Mouse (Mus musculus): ENCODE data around the gene Naaladl1. TPM values are rescaled to one million over a fixed set of nuclear protein-coding genes. Genes with fewer than 3 reads are reported as not detected.
A peak's percentile ranks its signal among the peaks of the same experiment; 100 is the strongest.

Naaladl1 gene
- total RNA-seq, 1 experiment: 0.80 TPM

GRCm38 (mm10) chr19:6058966-6059365 lies 46.6 kb upstream of the Naaladl1 start:
- DNase-seq (ENCODE audit: low read depth, low spot score): no peak
- in situ Hi-C loops (cut with MboI; ENCODE audit: low sequenced_read_pairs in 2 of 2, unreplicated experiment in 2 of 2): no loop called here
- peak overlapping the region; percentile 89 to 96 for H3K4me3 ChIP-seq (ENCODE audit: insufficient read depth in 1 of 2, low read depth in 1 of 2, low read length in 2 of 2, poor library complexity in 1 of 2, severe bottlenecking in 1 of 2)
- H3K9me3 ChIP-seq (ENCODE audit: control insufficient read depth, insufficient read depth, low read depth, low read length): no peaks in the 10 kb centered on the region
- no peak for TF ChIP-seq HCFC1 (IDR thresholded peaks at IDR 0.05; ENCODE audit: borderline replicate concordance, insufficient read depth, low read length)
- no peak for TF ChIP-seq ZC3H11A (IDR thresholded peaks at IDR 0.05; ENCODE audit: borderline replicate concordance, low read depth, low read length)
- TF ChIP-seq MAFK (IDR thresholded peaks at IDR 0.05; ENCODE audit: insufficient read depth, low read depth, low read length): no peak
- TF ChIP-seq ZNF384 (IDR thresholded peaks at IDR 0.05; ENCODE audit: low read depth, low read length): no peak
- TF ChIP-seq CHD2 (IDR thresholded peaks at IDR 0.05; ENCODE audit: low read depth, low read length): no peak
- H3K9ac ChIP-seq (ENCODE audit: insufficient read depth, low read depth, low read length, poor library complexity, severe bottlenecking): peak overlapping the region; percentile 96
- peaks cover 2 to 4% of the 10 kb centered on the region in 2 experiments; a peak in 2 of 4 replicates for H3K4me1 ChIP-seq (ENCODE audit: control insufficient read depth in 2 of 2, insufficient read depth in 2 of 2, low read length in 2 of 2, poor library complexity in 1 of 2)
- peak overlapping the region; percentile 8; the same call in 1 of the 2 replicates for H3K27ac ChIP-seq (ENCODE audit: insufficient read depth, low read depth, low read length, poor library complexity, severe bottlenecking)
- H3K36me3 ChIP-seq (ENCODE audit: control insufficient read depth, insufficient read depth, low read length, poor library complexity, severe bottlenecking): peaks cover 35% of the 10 kb centered on the region

GRCm38 (mm10) chr19:6061021-6061533 lies 44.5 kb upstream of the Naaladl1 start, which contains the start of gene Znhit2:
TSS of gene Znhit2 (plus strand) at chr19:6061192.
- H3K36me3 ChIP-seq (ENCODE audit: control insufficient read depth, insufficient read depth, low read length, poor library complexity, severe bottlenecking): peaks cover 19% of the 10 kb centered on the region
- in situ Hi-C loops (cut with MboI; ENCODE audit: low sequenced_read_pairs in 2 of 2, unreplicated experiment in 2 of 2): no loop called here
- no peaks in the 10 kb centered on the region for H3K9me3 ChIP-seq (ENCODE audit: control insufficient read depth, insufficient read depth, low read depth, low read length)
- TF ChIP-seq HCFC1 (IDR thresholded peaks at IDR 0.05; ENCODE audit: borderline replicate concordance, insufficient read depth, low read length): peak; percentile 60; the same call in 1 of the 2 replicates
- TF ChIP-seq ZNF384 (IDR thresholded peaks at IDR 0.05; ENCODE audit: low read depth, low read length): no peak
- no peak for TF ChIP-seq MAFK (IDR thresholded peaks at IDR 0.05; ENCODE audit: insufficient read depth, low read depth, low read length)
- no peak for TF ChIP-seq CHD2 (IDR thresholded peaks at IDR 0.05; ENCODE audit: low read depth, low read length)
- DNase-seq (ENCODE audit: low read depth, low spot score): peak; percentile 86
- H3K9ac ChIP-seq (ENCODE audit: insufficient read depth, low read depth, low read length, poor library complexity, severe bottlenecking): peak within 1 kb of the TSS; percentile 94
- H3K4me1 ChIP-seq (ENCODE audit: control insufficient read depth in 2 of 2, insufficient read depth in 2 of 2, low read length in 2 of 2, poor library complexity in 1 of 2): peaks cover 2 to 4% of the 10 kb centered on the region in 2 experiments; a peak in 2 of 4 replicates
- peak within 1 kb of the TSS; percentile 77 for H3K27ac ChIP-seq (ENCODE audit: insufficient read depth, low read depth, low read length, poor library complexity, severe bottlenecking)
- H3K4me3 ChIP-seq (ENCODE audit: insufficient read depth in 1 of 2, low read depth in 1 of 2, low read length in 2 of 2, poor library complexity in 1 of 2, severe bottlenecking in 1 of 2): peak within 1 kb of the TSS; percentile 52 to 82

GRCm38 (mm10) chr19:6061641-6062302 lies 43.8 kb upstream of the Naaladl1 start:
- in situ Hi-C loops (cut with MboI; ENCODE audit: low sequenced_read_pairs in 2 of 2, unreplicated experiment in 2 of 2): no loop called here
- Histone ChIP-seq H3K4me3 (ENCODE audit: insufficient read depth in 1 of 2, low read depth in 1 of 2, low read length in 2 of 2, poor library complexity in 1 of 2, severe bottlenecking in 1 of 2) (peak overlapping the region; percentile 52 to 82), H3K27ac (ENCODE audit: insufficient read depth, low read depth, low read length, poor library complexity, severe bottlenecking) (peak overlapping the region; percentile 77), H3K9ac (ENCODE audit: insufficient read depth, low read depth, low read length, poor library complexity, severe bottlenecking) (peak overlapping the region; percentile 94), H3K4me1 (ENCODE audit: control insufficient read depth in 2 of 2, insufficient read depth in 2 of 2, low read length in 2 of 2, poor library complexity in 1 of 2) (peaks cover 0 to 8% of the 10 kb centered on the region in 2 experiments; a peak in 2 of 4 replicates), H3K9me3 (ENCODE audit: control insufficient read depth, insufficient read depth, low read depth, low read length) (no peaks in the 10 kb centered on the region), H3K36me3 (ENCODE audit: control insufficient read depth, insufficient read depth, low read length, poor library complexity, severe bottlenecking) (peaks cover 17% of the 10 kb centered on the region)
- no peak for DNase-seq (ENCODE audit: low read depth, low spot score)
- TF ChIP-seq ZC3H11A (IDR thresholded peaks at IDR 0.05; ENCODE audit: borderline replicate concordance, low read depth, low read length) (no peak), CHD2 (IDR thresholded peaks at IDR 0.05; ENCODE audit: low read depth, low read length) (no peak), HCFC1 (IDR thresholded peaks at IDR 0.05; ENCODE audit: borderline replicate concordance, insufficient read depth, low read length) (no peak), ZNF384 (IDR thresholded peaks at IDR 0.05; ENCODE audit: low read depth, low read length) (no peak), MAFK (IDR thresholded peaks at IDR 0.05; ENCODE audit: insufficient read depth, low read depth, low read length) (no peak)

GRCm38 (mm10) chr19:6062418-6062817 lies 43.2 kb upstream of the Naaladl1 start:
- Histone ChIP-seq H3K9me3 (ENCODE audit: control insufficient read depth, insufficient read depth, low read depth, low read length) (no peaks in the 10 kb centered on the region), H3K9ac (ENCODE audit: insufficient read depth, low read depth, low read length, poor library complexity, severe bottlenecking) (peak overlapping the region; percentile 94; the same call in 1 of the 2 replicates), H3K27ac (ENCODE audit: insufficient read depth, low read depth, low read length, poor library complexity, severe bottlenecking) (no peak overlapping the region), H3K36me3 (ENCODE audit: control insufficient read depth, insufficient read depth, low read length, poor library complexity, severe bottlenecking) (peaks cover 17% of the 10 kb centered on the region), H3K4me3 (ENCODE audit: insufficient read depth in 1 of 2, low read depth in 1 of 2, low read length in 2 of 2, poor library complexity in 1 of 2, severe bottlenecking in 1 of 2) (peak overlapping the region; percentile 52 to 82; a peak in 3 of 4 replicates), H3K4me1 (ENCODE audit: control insufficient read depth in 2 of 2, insufficient read depth in 2 of 2, low read length in 2 of 2, poor library complexity in 1 of 2) (peaks cover 0 to 8% of the 10 kb centered on the region in 2 experiments; a peak in 2 of 4 replicates)
- TF ChIP-seq ZNF384 (IDR thresholded peaks at IDR 0.05; ENCODE audit: low read depth, low read length) (no peak), HCFC1 (IDR thresholded peaks at IDR 0.05; ENCODE audit: borderline replicate concordance, insufficient read depth, low read length) (no peak), ZC3H11A (IDR thresholded peaks at IDR 0.05; ENCODE audit: borderline replicate concordance, low read depth, low read length) (no peak), CHD2 (IDR thresholded peaks at IDR 0.05; ENCODE audit: low read depth, low read length) (no peak), MAFK (IDR thresholded peaks at IDR 0.05; ENCODE audit: insufficient read depth, low read depth, low read length) (no peak)
- in situ Hi-C loops (cut with MboI; ENCODE audit: low sequenced_read_pairs in 2 of 2, unreplicated experiment in 2 of 2): no loop called here
- DNase-seq (ENCODE audit: low read depth, low spot score): no peak
